Mouse (Mus musculus) testis, postnatal 10 days (tissue): Measurements from ENCODE around the gene Platr25.
"Not testable (repeated sequence)": the region's sequence is repeated elsewhere in the genome, so short reads cannot be mapped to it uniquely, and the experiment has no call there.

Source experiments
- DNase-seq: peaks from one replicate; pipeline ENCODE4 v3.0.0; 2021; ENCODE audit warnings: low spot score

Gene Platr25

DNA sequence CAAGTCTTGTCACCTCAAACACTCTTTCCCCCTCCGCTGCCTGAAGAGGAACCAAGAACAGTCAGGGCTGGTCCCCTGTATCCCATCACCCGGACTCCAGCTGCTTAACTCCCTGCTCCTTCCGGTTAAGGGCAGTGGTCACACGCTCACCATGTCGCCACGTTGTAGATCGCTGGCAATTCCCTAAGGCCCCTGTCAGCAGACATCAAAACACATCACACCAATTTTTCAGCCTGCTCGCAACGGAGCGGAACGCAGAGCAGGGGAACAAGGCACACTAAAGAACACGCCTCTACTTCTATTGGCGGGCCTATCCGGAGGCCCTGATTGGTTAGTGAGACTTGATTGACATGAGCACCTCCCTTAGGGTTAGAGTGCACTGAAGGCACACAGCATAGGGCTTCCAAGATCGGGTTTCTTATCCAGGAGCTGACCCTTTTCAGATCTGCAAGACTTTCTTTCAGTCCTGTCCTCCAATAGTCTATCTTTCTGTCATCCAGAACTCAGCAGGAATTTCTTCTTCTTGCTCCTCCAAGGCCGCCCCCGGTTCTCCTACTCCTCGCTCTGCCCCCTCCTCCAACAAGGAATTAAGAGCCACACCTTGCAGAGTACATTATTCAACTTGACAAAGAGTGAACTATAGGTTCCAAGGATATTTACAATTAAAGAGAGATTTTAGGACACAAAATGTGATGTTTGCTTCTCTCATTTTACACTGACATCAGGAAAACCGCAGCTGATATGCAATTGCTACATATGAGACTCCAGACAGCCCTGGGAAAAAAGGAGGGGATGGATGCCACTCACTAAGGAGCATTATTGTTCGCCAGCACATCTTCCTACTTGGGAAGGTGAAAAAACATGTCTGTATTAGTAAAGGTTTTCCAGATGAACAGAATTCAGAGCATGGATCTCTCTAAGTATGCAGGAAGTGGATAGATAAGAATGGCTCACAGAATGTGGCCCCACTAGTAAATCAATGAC is at the start of gene Platr25:
Gene Platr25, minus strand, starts transcription at position 278 of the 984 bp plus-strand sequence.
- peak; percentile 59 for DNase-seq

DNA sequence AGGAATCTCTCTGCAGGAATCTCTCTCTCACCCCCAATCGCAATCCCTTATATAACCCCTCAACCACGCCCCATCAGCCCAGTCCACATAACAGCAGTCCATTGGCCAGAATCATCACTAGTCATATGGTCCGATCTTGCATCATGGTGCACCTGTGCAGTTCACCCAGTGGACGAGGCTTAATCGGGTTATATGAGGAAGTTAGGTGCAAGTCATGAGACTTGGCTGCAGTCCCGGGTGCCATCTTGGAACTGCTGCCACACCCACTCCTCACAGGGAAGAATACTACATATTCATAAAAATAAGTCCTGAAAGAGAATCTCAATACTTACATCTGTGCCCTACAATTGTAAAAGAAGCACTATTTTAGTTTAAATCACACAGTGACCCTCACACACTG is 47.5 kb upstream of the Platr25 start:
- DNase-seq = not testable (repeated sequence)

DNA sequence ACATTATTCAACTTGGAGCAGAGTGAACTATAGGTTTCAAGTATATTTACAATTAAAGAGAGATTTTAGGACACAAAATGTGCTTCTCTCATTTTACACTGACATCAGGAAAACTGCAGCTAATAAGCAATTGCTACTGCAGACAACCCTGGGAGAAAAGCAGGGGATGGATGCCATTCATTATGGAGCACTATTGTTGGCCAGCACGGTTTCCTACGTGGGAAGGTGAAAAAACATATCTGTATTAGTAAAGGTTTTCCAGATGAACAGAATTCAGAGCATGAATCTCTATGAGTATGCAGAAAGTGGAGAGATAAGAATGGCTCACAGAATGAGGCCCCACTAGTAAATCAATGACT is 25.6 kb upstream of the Platr25 start:
- DNase-seq = not testable (repeated sequence)

DNA sequence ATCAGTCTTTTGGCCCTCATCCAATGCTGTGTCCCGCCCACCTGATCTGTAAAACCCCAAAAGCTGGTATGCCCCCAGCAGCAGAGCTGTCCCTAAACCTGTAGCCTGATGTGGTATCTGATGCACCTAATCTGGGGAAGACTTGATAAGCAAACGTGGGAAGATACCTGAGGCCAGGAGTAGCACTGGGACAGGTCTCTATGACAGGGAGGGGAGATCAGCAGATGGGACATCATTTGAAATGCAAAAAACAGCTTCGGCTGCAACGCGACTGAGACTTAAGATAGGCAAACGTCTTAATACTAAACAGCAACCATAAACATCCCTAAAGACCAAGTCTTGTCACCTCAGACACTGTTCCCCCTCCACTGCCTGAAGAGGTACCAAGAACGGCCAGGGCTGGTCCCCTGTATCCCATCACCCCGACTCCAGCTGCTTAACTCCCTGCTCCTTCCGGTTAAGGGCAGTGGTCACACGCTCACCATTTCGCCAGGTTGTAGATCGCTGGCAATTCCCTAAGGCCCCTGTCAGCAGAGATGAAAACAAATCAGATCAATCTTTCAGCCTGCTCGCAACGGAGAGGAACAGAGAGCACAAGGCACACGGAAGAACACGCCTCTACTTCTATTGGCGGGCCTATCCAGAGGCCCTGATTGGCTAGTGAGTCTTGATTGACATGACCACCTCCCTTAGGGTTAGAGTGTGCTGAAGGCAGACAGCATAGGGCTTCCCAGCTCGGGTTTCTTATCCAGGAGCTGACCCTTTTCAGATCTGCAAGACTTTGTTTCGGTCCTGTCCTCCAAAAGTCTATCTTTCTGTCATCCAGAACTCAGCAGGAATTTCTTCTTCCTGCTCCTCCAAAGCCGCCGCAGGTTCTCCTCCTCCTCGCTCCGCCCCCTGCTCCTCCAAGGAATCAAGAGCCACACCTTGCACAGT is 25.0 kb upstream of the Platr25 start, which contains the start of gene Gm5141:
Gene Gm5141, minus strand, starts transcription at position 610 of the 936 bp plus-strand sequence.
- peak; percentile 57 for DNase-seq

DNA sequence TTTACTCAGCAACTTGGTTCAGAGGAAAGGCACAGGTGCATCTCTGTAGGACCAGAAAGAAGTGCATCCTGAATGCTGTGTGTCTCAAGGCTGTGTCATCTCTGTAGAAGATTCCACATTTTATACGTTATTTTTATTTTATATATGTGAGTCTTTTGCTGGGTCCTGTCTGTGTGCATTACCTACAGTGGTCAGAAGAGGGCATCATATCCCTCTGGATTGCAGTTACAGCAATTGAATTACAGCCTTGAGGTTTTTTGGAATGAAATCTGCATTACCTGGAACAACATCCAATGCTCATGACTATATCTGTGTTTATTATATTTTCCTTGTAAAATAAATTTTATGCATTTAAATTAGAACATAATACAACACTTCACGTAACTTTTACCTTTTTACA is 3.3 kb upstream of the Platr25 start:
- DNase-seq = peak; percentile 54

DNA sequence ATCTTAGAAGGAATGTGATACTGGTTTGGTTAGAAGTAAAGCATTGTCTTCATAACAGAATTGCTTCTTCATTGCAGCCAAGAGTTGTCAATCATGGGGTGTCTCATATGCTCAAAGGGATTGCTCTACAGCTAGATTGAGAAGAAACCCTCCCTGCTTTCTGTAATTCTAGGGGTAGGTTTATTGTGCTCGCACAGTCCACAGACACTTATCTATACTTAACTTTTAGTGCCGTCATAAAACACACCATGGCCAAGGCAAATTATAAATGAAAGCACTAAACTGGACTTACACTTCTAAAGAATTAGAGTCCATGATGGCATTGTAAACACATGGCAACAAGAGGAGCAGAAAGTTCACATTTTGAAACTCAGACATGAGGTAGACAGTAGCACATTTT is 27.2 kb downstream of the Platr25 start:
- DNase-seq = no peak

DNA sequence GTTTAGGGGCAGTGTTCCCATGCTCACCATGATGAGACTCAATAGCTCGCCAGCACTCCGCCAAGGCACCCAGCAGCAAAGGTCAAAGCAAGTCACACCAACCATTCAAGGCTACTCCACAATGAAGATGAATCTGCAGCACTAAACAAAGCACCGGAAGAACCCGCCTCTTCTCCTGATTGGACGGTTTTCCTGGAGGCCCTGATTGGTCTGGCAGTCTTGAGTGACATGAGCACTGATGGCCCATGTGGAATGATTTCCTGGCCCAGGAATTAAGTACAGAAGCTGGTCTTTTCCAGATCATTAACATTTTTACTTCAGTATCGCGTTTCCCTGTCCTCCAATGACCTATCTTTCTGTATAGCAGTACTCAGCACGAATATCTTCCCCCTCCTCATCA is 47.9 kb downstream of the Platr25 start:
- DNase-seq = not testable (repeated sequence)

DNA sequence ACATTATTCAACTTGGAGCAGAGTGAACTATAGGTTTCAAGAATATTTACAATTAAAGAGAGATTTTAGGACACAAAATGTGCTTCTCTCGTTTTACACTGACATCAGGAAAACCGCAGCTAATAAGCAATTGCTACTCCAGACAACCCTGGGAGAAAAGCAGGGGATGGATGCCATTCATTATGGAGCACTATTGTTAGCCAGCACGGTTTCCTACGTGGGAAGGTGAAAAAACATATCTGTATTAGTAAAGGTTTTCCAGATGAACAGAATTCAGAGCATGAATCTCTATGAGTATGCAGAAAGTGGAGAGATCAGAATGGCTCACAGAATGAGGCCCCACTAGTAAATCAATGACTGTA is 75.2 kb downstream of the Platr25 start:
- not testable (repeated sequence) for DNase-seq

DNA sequence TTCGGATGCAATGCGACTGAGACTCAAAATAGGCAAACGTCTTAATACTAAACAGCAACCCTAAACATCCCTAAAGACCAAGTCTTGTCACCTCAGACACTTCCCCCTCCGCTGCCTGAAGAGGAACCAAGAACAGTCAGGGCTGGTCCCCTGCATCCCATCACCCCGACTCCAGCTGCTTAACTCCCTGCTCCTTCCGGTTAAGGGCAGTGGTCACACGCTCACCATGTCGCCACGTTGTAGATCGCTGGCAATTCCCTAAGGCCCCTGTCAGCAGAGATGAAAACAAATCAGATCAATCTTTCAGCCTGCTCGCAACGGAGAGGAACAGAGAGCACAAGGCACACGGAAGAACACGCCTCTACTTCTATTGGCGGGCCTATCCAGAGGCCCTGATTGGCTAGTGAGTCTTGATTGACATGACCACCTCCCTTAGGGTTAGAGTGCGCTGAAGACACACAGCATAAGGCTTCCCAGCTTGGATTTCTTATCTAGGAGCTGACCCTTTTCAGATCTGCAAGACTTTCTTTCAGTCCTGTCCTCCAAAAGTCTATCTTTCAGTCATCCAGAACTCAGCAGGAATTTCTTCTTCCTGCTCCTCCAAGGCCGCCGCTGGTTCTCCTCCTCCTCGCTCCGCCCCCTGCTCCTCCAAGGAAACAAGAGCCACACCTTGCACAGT is 75.8 kb downstream of the Platr25 start:
- peak; percentile 45 for DNase-seq

DNA sequence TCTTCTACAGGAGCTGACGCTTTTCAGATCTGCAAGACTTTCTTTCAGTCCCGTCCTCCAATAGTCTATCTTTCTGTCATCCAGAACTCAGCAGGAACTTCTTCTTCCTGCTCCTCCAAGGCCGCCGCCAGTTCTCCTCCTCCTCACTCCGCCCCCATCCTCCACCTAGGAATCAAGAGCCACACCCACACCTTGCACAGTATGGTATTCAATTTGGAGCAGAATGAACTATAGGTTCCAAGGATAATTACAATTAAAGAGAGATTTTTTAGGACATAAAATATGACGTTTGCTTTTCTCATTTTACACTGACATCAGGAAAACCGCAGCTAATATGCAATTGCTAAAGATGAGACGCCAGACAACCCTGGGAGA is 107.2 kb downstream of the Platr25 start:
- peak; percentile 40 for DNase-seq

DNA sequence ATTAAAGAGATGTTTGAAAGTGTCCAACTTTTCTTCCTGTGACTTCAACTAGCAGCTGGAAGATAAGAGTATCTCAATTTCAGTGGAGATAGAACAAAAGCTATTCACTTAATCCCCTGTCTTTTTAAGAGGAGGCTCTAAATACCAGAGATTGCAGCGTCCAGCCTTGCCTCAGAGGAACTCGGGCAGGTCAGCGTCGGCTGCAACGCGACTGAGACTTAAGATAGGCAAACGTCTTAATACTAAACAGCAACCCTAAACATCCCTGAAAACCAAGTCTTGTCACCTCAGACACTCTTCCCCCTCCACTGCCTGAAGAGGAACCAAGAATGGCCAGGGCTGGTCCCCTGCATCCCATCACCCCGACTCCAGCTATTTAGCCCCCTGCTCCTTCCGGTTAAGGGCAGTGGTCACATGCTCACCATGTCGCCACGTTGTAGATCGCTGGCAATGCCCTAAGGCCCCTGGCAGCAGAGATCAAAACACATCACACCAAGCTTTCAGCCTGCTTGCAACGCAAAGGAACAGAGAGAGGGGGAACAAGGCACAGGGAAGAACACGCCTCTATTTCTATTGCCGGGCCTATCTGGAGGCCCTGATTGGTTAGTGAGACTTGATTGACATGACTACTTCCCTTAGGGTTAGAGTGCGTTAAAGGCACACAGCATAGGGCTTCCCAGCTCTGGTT is 107.7 kb downstream of the Platr25 start:
- peak; percentile 53 for DNase-seq

DNA sequence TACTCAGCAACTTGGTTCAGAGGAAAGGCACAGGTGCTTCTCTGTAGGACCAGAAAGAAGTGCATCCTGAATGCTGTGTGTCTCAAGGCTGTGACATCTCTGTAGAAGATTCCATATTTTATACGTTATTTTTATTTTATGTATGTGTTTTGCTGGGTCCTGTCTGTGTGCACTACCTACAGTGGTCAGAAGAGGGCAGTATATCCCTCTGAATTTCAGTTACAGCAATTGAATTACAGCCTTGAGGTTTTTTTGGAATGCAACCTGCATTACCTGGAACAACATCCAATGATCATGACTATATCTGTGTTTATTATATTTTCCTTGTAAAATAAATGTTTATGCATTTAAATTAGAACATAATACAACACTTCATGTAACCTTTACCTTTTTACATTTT is 133.4 kb downstream of the Platr25 start:
- DNase-seq = peak; percentile 50

DNA sequence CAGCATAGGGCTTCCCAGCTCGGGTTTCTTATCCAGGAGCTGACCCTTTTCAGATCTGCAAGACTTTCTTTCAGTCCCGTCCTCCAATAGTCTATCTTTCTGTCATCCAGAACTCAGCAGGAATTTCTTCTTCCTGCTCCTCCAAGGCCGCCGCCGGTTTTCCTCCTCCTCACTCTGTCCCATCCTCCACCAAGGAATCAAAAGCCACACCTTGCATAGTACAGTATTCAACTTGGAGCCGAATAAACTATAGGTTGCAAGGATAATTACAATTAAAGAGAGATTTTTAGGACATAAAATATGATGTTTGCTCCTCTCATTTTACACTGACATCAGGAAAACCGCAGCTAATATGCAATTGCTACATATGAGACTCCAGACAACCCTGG is 136.2 kb downstream of the Platr25 start:
- DNase-seq = not testable (repeated sequence)

DNA sequence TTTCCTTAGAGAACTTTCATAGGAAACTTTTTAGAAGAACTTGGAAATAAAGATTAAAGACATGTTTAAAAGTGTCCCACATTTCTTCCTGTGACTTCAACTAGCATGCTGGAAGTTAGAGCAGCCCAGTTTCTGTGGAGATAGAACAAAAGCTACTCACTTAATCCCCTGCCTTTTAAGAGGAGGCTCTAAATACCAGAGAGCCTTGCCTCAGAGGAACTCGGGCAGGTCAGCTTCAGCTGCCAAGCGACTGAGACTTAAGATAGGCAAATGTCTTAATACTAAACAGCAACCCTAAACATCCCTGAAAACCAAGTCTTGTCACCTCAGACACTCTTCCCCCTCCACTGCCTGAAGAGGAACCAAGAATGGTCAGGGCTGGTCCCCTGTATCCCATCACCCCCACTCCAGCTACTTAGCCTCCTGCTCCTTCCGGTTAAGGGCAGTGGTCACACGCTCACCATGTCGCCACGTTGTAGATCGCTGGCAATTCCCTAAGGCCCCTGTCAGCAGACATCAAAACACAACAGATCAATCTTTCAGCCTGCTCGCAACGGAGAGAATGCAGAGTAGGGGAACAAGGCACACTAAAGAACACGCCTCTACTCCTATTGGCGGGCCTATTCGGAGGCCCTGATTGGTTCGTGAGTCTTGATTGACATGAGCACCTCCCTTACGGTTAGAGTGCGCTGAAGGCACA is 136.8 kb downstream of the Platr25 start, which contains the start of gene 6720489N17Rik:
Gene 6720489N17Rik, minus strand, starts transcription at position 606 of the 700 bp plus-strand sequence.
- DNase-seq = peak; percentile 77
